ENCODE assay signal across 28 mouse cellular contexts in the genomic region with DNA sequence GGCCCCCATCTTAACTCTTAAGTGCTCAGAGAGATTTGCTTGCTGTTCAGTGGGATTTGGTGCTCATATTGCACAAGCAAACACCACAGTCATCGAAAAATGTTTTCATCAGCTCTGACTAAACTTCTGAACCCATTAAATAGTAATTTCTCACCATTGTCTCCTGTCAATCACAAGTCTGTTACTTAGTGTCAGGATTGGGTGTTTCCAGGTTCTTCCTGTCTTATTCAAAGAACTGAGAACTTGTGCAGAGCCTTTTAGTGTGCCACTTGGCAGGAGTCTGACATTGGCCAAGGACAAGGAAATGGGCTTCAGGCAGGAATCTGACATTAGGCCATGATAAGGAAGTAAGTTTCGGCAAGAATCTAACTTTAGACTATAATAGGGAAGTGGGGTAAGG.
"Had no signal": no experiment of that assay in that cellular context is flagged by ENCODE, and none has a peak within 500 bp of the region (broad histone marks: within the 10 kb centered on the region; RNA-seq: fewer than 3 reads in every experiment).

No protein-coding gene starts in this region.

- H3K4me3 ChIP-seq: gastrocnemius, adult 2 months; heart, adult 2 months; heart, embryonic 13.5 days; heart, embryonic 15.5 days; hindbrain, embryonic 10.5 days; hindbrain, embryonic 12.5 days; intestine, embryonic 15.5 days; limb, embryonic 13.5 days; limb, embryonic 15.5 days; liver, embryonic 12.5 days had no signal

- H3K27me3 ChIP-seq: heart, embryonic 13.5 days; heart, embryonic 15.5 days; hindbrain, embryonic 12.5 days; intestine, embryonic 15.5 days; limb, embryonic 13.5 days; limb, embryonic 15.5 days; liver, embryonic 12.5 days had no signal

- H3K36me3 ChIP-seq: heart, embryonic 13.5 days; heart, embryonic 15.5 days; hindbrain, embryonic 10.5 days; hindbrain, embryonic 12.5 days; intestine, embryonic 15.5 days; limb, embryonic 13.5 days; limb, embryonic 15.5 days; liver, embryonic 12.5 days had no signal

- H3K9me3 ChIP-seq: heart, embryonic 15.5 days; hindbrain, embryonic 10.5 days; hindbrain, embryonic 12.5 days; intestine, embryonic 15.5 days; limb, embryonic 13.5 days; limb, embryonic 15.5 days; liver, embryonic 12.5 days had no signal

- H3K4me1 ChIP-seq: heart, embryonic 13.5 days; heart, embryonic 15.5 days; hindbrain, embryonic 10.5 days; hindbrain, embryonic 12.5 days; intestine, embryonic 15.5 days; limb, embryonic 13.5 days; limb, embryonic 15.5 days; liver, embryonic 12.5 days had no signal

- ATAC-seq: hindbrain, embryonic 16.5 days; inflammation-experienced regulatory T-cells, adult 6 months; intestine, embryonic 15.5 days; intestine, postnatal 0 days; liver, embryonic 12.5 days had no signal

- H3K27ac ChIP-seq: gastrocnemius, adult 2 months; heart, adult 2 months; heart, embryonic 13.5 days; heart, embryonic 15.5 days; hindbrain, embryonic 10.5 days; hindbrain, embryonic 12.5 days; hindbrain, embryonic 14.5 days; intestine, embryonic 15.5 days; limb, embryonic 13.5 days; limb, embryonic 15.5 days; liver, embryonic 12.5 days; liver, embryonic 14.5 days had no signal

- DNase-seq: gastrocnemius, adult 2 months; gastrocnemius, postnatal 10 days; gastrocnemius, postnatal 25 days; heart, adult 2 months; heart, postnatal 14 days; heart, postnatal 4 days; kidney, adult 18-20 months; kidney, adult 8-10 months; kidney, postnatal 10 days; kidney, postnatal 25 days; kidney, postnatal 4 days; layer of hippocampus, adult 9-11 months; layer of hippocampus, postnatal 36 days; left cerebral cortex, postnatal 4 days had no signal

- H3K9ac ChIP-seq: heart, embryonic 13.5 days; heart, embryonic 15.5 days; hindbrain, embryonic 12.5 days; hindbrain, embryonic 14.5 days; intestine, embryonic 15.5 days; limb, embryonic 13.5 days; limb, embryonic 15.5 days; liver, embryonic 12.5 days; liver, embryonic 14.5 days had no signal

- H3K4me2 ChIP-seq: heart, embryonic 11.5 days; heart, embryonic 13.5 days; heart, embryonic 15.5 days; hindbrain, embryonic 12.5 days; hindbrain, embryonic 14.5 days; intestine, embryonic 15.5 days; limb, embryonic 13.5 days; limb, embryonic 15.5 days; liver, embryonic 12.5 days had no signal
